Mouse (Mus musculus) bone marrow, adult 2 months (tissue): ENCODE measurements around the gene Islr.

Experiments
- CTCF ChIP-seq: fragments of 200-500 bp; IDR thresholded peaks from 2 replicates; pipeline ENCODE4 v1.5.1; 2011; ENCODE audit warnings: low read length, control low read depth; ENCODE audit not compliant: control insufficient read depth, insufficient read depth
- POLR2A ChIP-seq: fragments of 200-500 bp; IDR thresholded peaks from 2 replicates; pipeline ENCODE4 v1.6.1; 2011; ENCODE audit warnings: low read depth, mild to moderate bottlenecking, control low read depth, low read length, borderline replicate concordance; ENCODE audit not compliant: control insufficient read depth

DNA sequence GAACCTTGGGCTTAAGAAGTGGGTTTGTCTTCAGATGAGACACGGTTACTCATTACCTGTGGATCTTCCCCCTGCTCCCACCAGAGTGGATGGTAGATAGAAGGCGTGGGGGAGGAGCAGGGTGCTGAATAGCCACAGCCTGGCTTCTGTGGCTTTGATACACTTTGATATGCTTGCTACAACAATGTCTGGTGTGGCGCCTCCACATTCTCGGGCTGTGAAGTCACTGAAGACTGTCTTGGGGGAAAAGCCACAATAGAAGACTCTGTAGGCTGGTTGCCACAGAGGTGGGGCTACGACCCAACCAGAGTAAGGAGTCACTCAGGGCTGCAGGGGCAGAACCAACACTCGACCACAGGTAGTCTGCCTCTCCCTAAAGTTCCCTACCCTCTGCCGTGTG, 72.4 kb downstream of the Islr start:
- TF ChIP-seq CTCF, result no peak
- TF ChIP-seq POLR2A, result no peak
